Mouse (Mus musculus) MEL (cell line): ENCODE data around the gene Hic1. TPM values are rescaled to one million over a fixed set of nuclear protein-coding genes. Genes with fewer than 3 reads are reported as not detected.

Experiments used
- DNase-seq: peaks from one replicate; pipeline ENCODE4 v3.0.0; 2011; ENCODE audit warnings: low read depth, low spot score
- H3K27ac ChIP-seq: 2 replicates; pipeline ENCODE4 v1.5.1; 2012; ENCODE audit warnings: low read depth, mild to moderate bottlenecking, control low read depth, low read length, moderate library complexity; ENCODE audit not compliant: control insufficient read depth
- H3K27me3 ChIP-seq, 2 experiments: fragments of 150-350 bp in 1 of 2; sonication (generic) in 1 of 2; 2 replicates each; pipeline ENCODE4 v1.6.1; 2012; ENCODE audit warnings: low read length in 2 of 2, mild to moderate bottlenecking in 2 of 2, improper control_type of control experiment in 1 of 2, moderate library complexity in 1 of 2; ENCODE audit not compliant: insufficient read depth in 2 of 2, control insufficient read depth in 1 of 2
- H3K36me3 ChIP-seq, 2 experiments: 2 replicates each; pipeline ENCODE4 v1.6.1; 2012 to 2014; ENCODE audit warnings: low read length in 2 of 2, improper control_type of control experiment in 1 of 2, inconsistent platforms in 1 of 2, mild to moderate bottlenecking in 1 of 2; ENCODE audit not compliant: insufficient read depth in 2 of 2, control insufficient read depth in 1 of 2
- H3K4me1 ChIP-seq, 2 experiments: fragments of 150-350 bp in 1 of 2; sonication (generic) in 1 of 2; 2 replicates each; pipeline ENCODE4 v1.6.1; 2012; ENCODE audit warnings: low read length in 2 of 2, improper control_type of control experiment in 1 of 2, mild to moderate bottlenecking in 1 of 2; ENCODE audit not compliant: insufficient read depth in 2 of 2, control insufficient read depth in 1 of 2
- H3K4me3 ChIP-seq, 2 experiments: fragments of 150-350 bp in 1 of 2; sonication (generic) in 1 of 2; 2 replicates each; pipeline ENCODE4 v1.5.1; 2012; ENCODE audit warnings: low read depth in 2 of 2, low read length in 2 of 2, mild to moderate bottlenecking in 2 of 2, moderate library complexity in 2 of 2, control low read depth in 1 of 2, improper control_type of control experiment in 1 of 2; ENCODE audit not compliant: control insufficient read depth in 1 of 2, insufficient read depth in 1 of 2
- H3K79me2 ChIP-seq: 2 replicates; pipeline ENCODE4 v1.6.1; 2012; ENCODE audit warnings: mild to moderate bottlenecking, low read length, moderate library complexity; ENCODE audit not compliant: control insufficient read depth, poor library complexity, insufficient read depth
- H3K9ac ChIP-seq: 2 replicates; pipeline ENCODE4 v1.6.1; 2012; ENCODE audit warnings: low read depth, mild to moderate bottlenecking, control low read depth, low read length, moderate library complexity; ENCODE audit not compliant: control insufficient read depth, poor library complexity, severe bottlenecking
- H3K9me3 ChIP-seq: fragments of 150-350 bp; sonication (generic); replicated peaks from 2 replicates; pipeline ENCODE4 v1.6.1; 2012; ENCODE audit warnings: mild to moderate bottlenecking, low read length, improper control_type of control experiment, moderate library complexity; ENCODE audit not compliant: insufficient read depth
- BHLHE40 ChIP-seq: IDR thresholded peaks from 2 replicates; pipeline ENCODE4 v1.6.1; 2012; ENCODE audit warnings: low read depth, mild to moderate bottlenecking, inconsistent platforms, low read length, improper control_type of control experiment, borderline replicate concordance
- CTCF ChIP-seq, 3 experiments: IDR thresholded peaks in 2 of 3; conservative IDR thresholded peaks in 1 of 3; 2 replicates each; pipeline ENCODE4 v1.5.1; 2011 to 2012; ENCODE audit warnings: low read length in 3 of 3, low read depth in 2 of 3, mild to moderate bottlenecking in 2 of 3, improper control_type of control experiment in 1 of 3, inconsistent platforms in 1 of 3, mixed read lengths in 1 of 3, moderate library complexity in 1 of 3; ENCODE audit not compliant: control insufficient read depth in 1 of 3, insufficient read depth in 1 of 3, poor library complexity in 1 of 3, severe bottlenecking in 1 of 3
- GATA1 ChIP-seq: IDR thresholded peaks from 2 replicates; pipeline ENCODE4 v1.6.1; 2011; ENCODE audit warnings: low read depth, low read length, improper control_type of control experiment
- HCFC1 ChIP-seq: IDR thresholded peaks from 2 replicates; pipeline ENCODE4 v1.6.1; 2012; ENCODE audit warnings: low read depth, mild to moderate bottlenecking, inconsistent platforms, low read length, improper control_type of control experiment, moderate library complexity
- JUND ChIP-seq: IDR thresholded peaks from 2 replicates; pipeline ENCODE4 v1.6.1; 2011; ENCODE audit warnings: low read depth, mild to moderate bottlenecking, improper control_type of control experiment, low read length
- KAT2A ChIP-seq: conservative IDR thresholded peaks from 2 replicates; pipeline ENCODE4 v1.6.1; 2012; ENCODE audit warnings: low read depth, low read length, improper control_type of control experiment, inconsistent platforms
- MAFK ChIP-seq: IDR thresholded peaks from 2 replicates; pipeline ENCODE4 v1.6.1; 2011; ENCODE audit warnings: low read depth, mild to moderate bottlenecking, low read length, improper control_type of control experiment, borderline replicate concordance
- MAX ChIP-seq: IDR thresholded peaks from 2 replicates; pipeline ENCODE4 v1.6.1; 2011; ENCODE audit warnings: low read length, improper control_type of control experiment
- MYB ChIP-seq: IDR thresholded peaks from 2 replicates; pipeline ENCODE4 v1.6.1; 2011; ENCODE audit warnings: mild to moderate bottlenecking, low read depth, low read length, improper control_type of control experiment
- NRF1 ChIP-seq: IDR thresholded peaks from 2 replicates; pipeline ENCODE4 v1.6.1; 2014; ENCODE audit warnings: low read depth, mild to moderate bottlenecking, inconsistent platforms, low read length, improper control_type of control experiment, moderate library complexity; ENCODE audit not compliant: poor library complexity, insufficient read depth, severe bottlenecking
- POLR2AphosphoS2 ChIP-seq: IDR thresholded peaks from 2 replicates; pipeline ENCODE4 v1.6.1; 2011; ENCODE audit warnings: low read length, improper control_type of control experiment
- RAD21 ChIP-seq: IDR thresholded peaks from 2 replicates; pipeline ENCODE4 v1.6.1; 2011; ENCODE audit warnings: mild to moderate bottlenecking, low read depth, low read length, improper control_type of control experiment
- RCOR1 ChIP-seq: IDR thresholded peaks from 2 replicates; pipeline ENCODE4 v1.6.1; 2012; ENCODE audit warnings: low read depth, mild to moderate bottlenecking, inconsistent platforms, low read length, improper control_type of control experiment
- SMC3 ChIP-seq: IDR thresholded peaks from 2 replicates; pipeline ENCODE4 v1.6.1; 2011; ENCODE audit warnings: low read depth, low read length, improper control_type of control experiment
- TAL1 ChIP-seq: IDR thresholded peaks from 2 replicates; pipeline ENCODE4 v1.6.1; 2012; ENCODE audit warnings: mild to moderate bottlenecking, inconsistent platforms, low read length, moderate library complexity, mixed read lengths
- TBP ChIP-seq: IDR thresholded peaks from 2 replicates; pipeline ENCODE4 v1.8.0; 2011; ENCODE audit warnings: low read depth, low read length, improper control_type of control experiment
- TCF12 ChIP-seq: IDR thresholded peaks from 2 replicates; pipeline ENCODE4 v1.6.1; 2014; ENCODE audit warnings: low read depth, mild to moderate bottlenecking, inconsistent platforms, low read length, improper control_type of control experiment, moderate library complexity
- USF1 ChIP-seq: IDR thresholded peaks from 2 replicates; pipeline ENCODE4 v1.6.1; 2014; ENCODE audit warnings: low read depth, mild to moderate bottlenecking, inconsistent platforms, low read length, improper control_type of control experiment, moderate library complexity
- ZMIZ1 ChIP-seq: IDR thresholded peaks from 2 replicates; pipeline ENCODE4 v1.6.1; 2012; ENCODE audit warnings: low read depth, mild to moderate bottlenecking, inconsistent platforms, low read length, improper control_type of control experiment, moderate library complexity
- polyA plus RNA-seq, 2 experiments: library from polyadenylated mRNA; stranded (reverse) in 1 of 2; unstranded in 1 of 2; fragments of >175 nt in 1 of 2; fragments of >200 nt in 1 of 2; gene quantifications; 2 replicates each; pipeline versions ENCODE4 v1.2.1 to v1.2.4; 2012; ENCODE audit warnings: low replicate concordance in 2 of 2, low read depth in 1 of 2; ENCODE audit not compliant: insufficient read length in 2 of 2, insufficient read depth in 1 of 2, missing spikeins in 1 of 2
- total RNA-seq: library from RNA; depleted of rRNA; stranded (reverse); fragments of 300-350 nt; gene quantifications from 2 replicates; pipeline ENCODE4 v1.2.3, GENCODE M21; 2012

Gene Hic1
- total and polyA plus RNA-seq, 3 experiments, result 18.2 to 18.8 TPM; not detected in 1

GRCm38 (mm10) chr11:75166193-75166842 is 3.0 kb downstream of the Hic1 start:
- peaks cover 0 to 22% of the 10 kb centered on the region in 2 experiments; a peak in 2 of 4 replicates for H3K4me1 ChIP-seq
- no peak overlapping the region for H3K9ac ChIP-seq
- H3K36me3 ChIP-seq, result peaks cover 0 to 15% of the 10 kb centered on the region in 2 experiments; a peak in 2 of 4 replicates
- no peak for DNase-seq
- H3K9me3 ChIP-seq, result no peaks in the 10 kb centered on the region
- no peak overlapping the region for H3K4me3 ChIP-seq
- H3K27ac ChIP-seq, result no peak overlapping the region
- peaks cover 30% of the 10 kb centered on the region for H3K79me2 ChIP-seq
- no peaks in the 10 kb centered on the region for H3K27me3 ChIP-seq
- no peak for TF ChIP-seq MAFK
- no peak for TF ChIP-seq SMC3
- TF ChIP-seq POLR2AphosphoS2, result no peak
- no peak for TF ChIP-seq MYB
- TF ChIP-seq GATA1, result no peak
- TF ChIP-seq KAT2A, result no peak
- TF ChIP-seq TCF12, result no peak
- TF ChIP-seq TBP, result no peak
- no peak for TF ChIP-seq RCOR1
- TF ChIP-seq ZMIZ1, result no peak
- no peak for TF ChIP-seq MAX
- TF ChIP-seq BHLHE40, result no peak
- TF ChIP-seq, all 39 proteins: peak for 0

GRCm38 (mm10) chr11:75165441-75166192 is 3.7 kb downstream of the Hic1 start:
- Histone ChIP-seq H3K4me1 (peaks cover 0 to 22% of the 10 kb centered on the region in 2 experiments; a peak in 2 of 4 replicates), H3K9ac (no peak overlapping the region), H3K27me3 (no peaks in the 10 kb centered on the region), H3K79me2 (peaks cover 30% of the 10 kb centered on the region), H3K9me3 (no peaks in the 10 kb centered on the region), H3K36me3 (peaks cover 0 to 15% of the 10 kb centered on the region in 2 experiments; a peak in 2 of 4 replicates), H3K27ac (peak overlapping the region; percentile 20), H3K4me3 (no peak overlapping the region)
- DNase-seq, result peak; percentile 68
- no peak for TF ChIP-seq HCFC1
- TF ChIP-seq SMC3, result peak; percentile 57
- peak; percentile 45 for TF ChIP-seq RAD21
- TF ChIP-seq GATA1, result no peak
- no peak for TF ChIP-seq TAL1
- TF ChIP-seq NRF1, result no peak
- TF ChIP-seq CTCF (IDR thresholded peaks at IDR 0.05 in 2 of 3, conservative IDR thresholded peaks at IDR 0.05 in 1 of 3; ENCODE audit: control insufficient read depth in 1 of 3, insufficient read depth in 1 of 3, low read depth in 2 of 3, low read length in 3 of 3, poor library complexity in 1 of 3, severe bottlenecking in 1 of 3), result peak; percentile 70 to 83 (median 81)
- no peak for TF ChIP-seq JUND
- TF ChIP-seq USF1, result no peak
